Mouse (Mus musculus): ENCODE data around the gene Tbc1d22a. TPM values are rescaled to one million over a fixed set of nuclear protein-coding genes. Genes with fewer than 3 reads are reported as not detected.

The Tbc1d22a gene
- total RNA-seq, 1 experiment = 19.2 TPM

DNA sequence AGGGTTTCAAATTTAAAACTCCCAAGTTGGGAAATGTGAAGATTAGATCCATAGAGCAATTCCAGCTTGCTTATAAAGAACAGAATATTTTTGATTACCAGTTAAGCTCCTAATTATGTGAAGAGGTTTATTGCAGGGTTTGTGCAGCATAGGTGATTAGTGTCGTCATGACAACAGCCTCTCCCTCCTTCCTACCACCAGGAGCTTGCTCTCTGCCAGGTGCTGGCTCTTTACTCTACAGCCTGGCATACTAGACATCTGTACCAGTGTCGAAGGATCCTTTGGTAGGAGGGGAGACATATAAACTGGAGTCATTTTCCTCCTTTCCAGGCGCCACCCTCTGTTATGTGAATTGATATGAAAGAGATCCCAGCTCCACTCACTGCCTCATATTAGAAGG is 132.3 kb downstream of the Tbc1d22a start:
- Histone ChIP-seq H3K4me1 (ENCODE audit: control insufficient read depth in 2 of 2, insufficient read depth in 2 of 2, low read length in 2 of 2, poor library complexity in 1 of 2) (no peaks in the 10 kb centered on the region), H3K9ac (ENCODE audit: insufficient read depth, low read depth, low read length, poor library complexity, severe bottlenecking) (no peak overlapping the region), H3K36me3 (ENCODE audit: control insufficient read depth, insufficient read depth, low read length, poor library complexity, severe bottlenecking) (no peaks in the 10 kb centered on the region), H3K4me3 (ENCODE audit: insufficient read depth in 1 of 2, low read depth in 1 of 2, low read length in 2 of 2, poor library complexity in 1 of 2, severe bottlenecking in 1 of 2) (no peak overlapping the region), H3K27ac (ENCODE audit: insufficient read depth, low read depth, low read length, poor library complexity, severe bottlenecking) (no peak overlapping the region), H3K9me3 (ENCODE audit: control insufficient read depth, insufficient read depth, low read depth, low read length) (no peaks in the 10 kb centered on the region)
- no peak for DNase-seq (ENCODE audit: low read depth, low spot score)
- in situ Hi-C loops (cut with MboI; ENCODE audit: low sequenced_read_pairs in 2 of 2, unreplicated experiment in 2 of 2) = no loop called here
- TF ChIP-seq MAFK (IDR thresholded peaks at IDR 0.05; ENCODE audit: insufficient read depth, low read depth, low read length) (no peak), CHD2 (IDR thresholded peaks at IDR 0.05; ENCODE audit: low read depth, low read length) (no peak), ZC3H11A (IDR thresholded peaks at IDR 0.05; ENCODE audit: borderline replicate concordance, low read depth, low read length) (no peak), HCFC1 (IDR thresholded peaks at IDR 0.05; ENCODE audit: borderline replicate concordance, insufficient read depth, low read length) (no peak)

DNA sequence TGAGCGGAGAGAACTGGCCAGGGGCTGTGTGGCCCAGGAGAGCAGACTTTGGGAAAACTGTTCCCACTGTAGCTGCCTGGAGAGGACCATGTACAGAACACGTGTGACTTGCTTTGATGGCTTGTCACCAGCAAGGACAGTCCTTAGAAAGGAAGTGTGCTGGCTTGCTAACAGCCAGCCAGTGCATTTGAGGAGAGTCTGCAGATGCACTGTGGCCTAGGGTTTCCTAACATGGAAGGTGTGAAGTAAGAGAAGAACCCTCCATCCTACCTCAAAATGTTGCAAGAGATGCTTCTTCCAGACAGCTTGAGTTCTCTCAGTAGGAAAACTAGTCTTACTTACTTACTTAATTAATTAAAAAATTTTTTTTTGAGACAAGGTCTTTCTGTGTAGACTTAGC is 140.7 kb downstream of the Tbc1d22a start:
- TF ChIP-seq CHD2 (IDR thresholded peaks at IDR 0.05; ENCODE audit: low read depth, low read length) (no peak), MAFK (IDR thresholded peaks at IDR 0.05; ENCODE audit: insufficient read depth, low read depth, low read length) (no peak), ZC3H11A (IDR thresholded peaks at IDR 0.05; ENCODE audit: borderline replicate concordance, low read depth, low read length) (no peak), HCFC1 (IDR thresholded peaks at IDR 0.05; ENCODE audit: borderline replicate concordance, insufficient read depth, low read length) (no peak), ZNF384 (IDR thresholded peaks at IDR 0.05; ENCODE audit: low read depth, low read length) (no peak)
- Histone ChIP-seq H3K36me3 (ENCODE audit: control insufficient read depth, insufficient read depth, low read length, poor library complexity, severe bottlenecking) (no peaks in the 10 kb centered on the region), H3K9me3 (ENCODE audit: control insufficient read depth, insufficient read depth, low read depth, low read length) (no peaks in the 10 kb centered on the region), H3K27ac (ENCODE audit: insufficient read depth, low read depth, low read length, poor library complexity, severe bottlenecking) (no peak overlapping the region), H3K4me1 (ENCODE audit: control insufficient read depth in 2 of 2, insufficient read depth in 2 of 2, low read length in 2 of 2, poor library complexity in 1 of 2) (no peaks in the 10 kb centered on the region), H3K4me3 (ENCODE audit: insufficient read depth in 1 of 2, low read depth in 1 of 2, low read length in 2 of 2, poor library complexity in 1 of 2, severe bottlenecking in 1 of 2) (no peak overlapping the region), H3K9ac (ENCODE audit: insufficient read depth, low read depth, low read length, poor library complexity, severe bottlenecking) (no peak overlapping the region)
- in situ Hi-C loops (cut with MboI; ENCODE audit: low sequenced_read_pairs in 2 of 2, unreplicated experiment in 2 of 2) = no loop called here
- DNase-seq (ENCODE audit: low read depth, low spot score) = no peak

DNA sequence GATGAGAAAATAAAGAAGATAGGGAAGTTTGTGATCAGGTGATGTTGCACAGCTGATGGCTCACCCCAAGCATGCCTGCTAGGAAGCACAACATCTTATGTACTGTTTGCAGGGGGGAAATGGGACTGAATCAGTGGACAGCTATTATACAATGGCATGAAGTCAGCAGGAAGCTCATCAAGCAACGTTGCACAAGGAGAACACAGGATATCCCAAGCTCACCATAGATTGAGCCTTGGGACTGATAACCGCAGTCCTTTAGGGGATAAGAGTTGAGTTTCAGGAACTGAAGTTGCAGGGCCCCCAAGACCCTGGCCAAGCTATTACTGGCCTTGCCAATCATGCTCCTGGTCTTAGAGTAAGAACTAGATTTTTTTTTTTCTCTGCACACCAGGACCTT is 141.6 kb downstream of the Tbc1d22a start:
- no peak for TF ChIP-seq CHD2 (IDR thresholded peaks at IDR 0.05; ENCODE audit: low read depth, low read length)
- no peak for TF ChIP-seq HCFC1 (IDR thresholded peaks at IDR 0.05; ENCODE audit: borderline replicate concordance, insufficient read depth, low read length)
- TF ChIP-seq MAFK (IDR thresholded peaks at IDR 0.05; ENCODE audit: insufficient read depth, low read depth, low read length) = no peak
- no peak for TF ChIP-seq ZNF384 (IDR thresholded peaks at IDR 0.05; ENCODE audit: low read depth, low read length)
- no peak for TF ChIP-seq ZC3H11A (IDR thresholded peaks at IDR 0.05; ENCODE audit: borderline replicate concordance, low read depth, low read length)
- in situ Hi-C loops (cut with MboI; ENCODE audit: low sequenced_read_pairs in 2 of 2, unreplicated experiment in 2 of 2) = no loop called here
- H3K36me3 ChIP-seq (ENCODE audit: control insufficient read depth, insufficient read depth, low read length, poor library complexity, severe bottlenecking) = no peaks in the 10 kb centered on the region
- no peak overlapping the region for H3K4me3 ChIP-seq (ENCODE audit: insufficient read depth in 1 of 2, low read depth in 1 of 2, low read length in 2 of 2, poor library complexity in 1 of 2, severe bottlenecking in 1 of 2)
- no peak overlapping the region for H3K9ac ChIP-seq (ENCODE audit: insufficient read depth, low read depth, low read length, poor library complexity, severe bottlenecking)
- no peak for DNase-seq (ENCODE audit: low read depth, low spot score)
- no peak overlapping the region for H3K27ac ChIP-seq (ENCODE audit: insufficient read depth, low read depth, low read length, poor library complexity, severe bottlenecking)
- H3K9me3 ChIP-seq (ENCODE audit: control insufficient read depth, insufficient read depth, low read depth, low read length) = no peaks in the 10 kb centered on the region
- no peaks in the 10 kb centered on the region for H3K4me1 ChIP-seq (ENCODE audit: control insufficient read depth in 2 of 2, insufficient read depth in 2 of 2, low read length in 2 of 2, poor library complexity in 1 of 2)

DNA sequence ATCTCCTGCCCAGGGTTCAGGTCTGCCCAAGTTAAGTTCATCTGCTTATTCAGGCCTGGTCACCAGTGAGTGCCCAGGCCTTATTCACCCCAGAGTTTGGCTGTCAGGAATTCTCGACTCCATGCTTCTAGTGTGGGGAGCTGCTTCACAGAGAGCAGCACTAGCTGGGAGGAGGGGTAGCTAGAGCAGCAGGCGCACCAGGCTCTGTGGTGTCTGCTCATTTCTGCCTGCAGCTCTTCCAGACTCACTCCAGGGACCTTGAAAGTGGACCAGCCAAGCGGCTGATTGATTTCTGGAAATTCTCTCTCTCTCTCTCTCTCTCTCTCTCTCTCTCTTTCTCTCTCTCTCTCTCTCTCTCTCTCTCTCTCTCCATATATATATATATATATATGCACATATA is 146.1 kb downstream of the Tbc1d22a start:
- no peak overlapping the region for H3K27ac ChIP-seq (ENCODE audit: insufficient read depth, low read depth, low read length, poor library complexity, severe bottlenecking)
- TF ChIP-seq MAFK (IDR thresholded peaks at IDR 0.05; ENCODE audit: insufficient read depth, low read depth, low read length) = no peak
- in situ Hi-C loops (cut with MboI; ENCODE audit: low sequenced_read_pairs in 2 of 2, unreplicated experiment in 2 of 2) = no loop called here

More for the DNA sequence above, 146.1 kb downstream of the Tbc1d22a start:
- H3K9ac ChIP-seq (ENCODE audit: insufficient read depth, low read depth, low read length, poor library complexity, severe bottlenecking) = no peak overlapping the region
- peaks cover 0 to 1% of the 10 kb centered on the region in 2 experiments; a peak in 1 of 4 replicates for H3K4me1 ChIP-seq (ENCODE audit: control insufficient read depth in 2 of 2, insufficient read depth in 2 of 2, low read length in 2 of 2, poor library complexity in 1 of 2)
- H3K36me3 ChIP-seq (ENCODE audit: control insufficient read depth, insufficient read depth, low read length, poor library complexity, severe bottlenecking) = no peaks in the 10 kb centered on the region; the same call in 1 of the 2 replicates
- no peak for DNase-seq (ENCODE audit: low read depth, low spot score)
- no peak overlapping the region for H3K4me3 ChIP-seq (ENCODE audit: insufficient read depth in 1 of 2, low read depth in 1 of 2, low read length in 2 of 2, poor library complexity in 1 of 2, severe bottlenecking in 1 of 2)
- H3K9me3 ChIP-seq (ENCODE audit: control insufficient read depth, insufficient read depth, low read depth, low read length) = no peaks in the 10 kb centered on the region

Data from ES-E14 (cell line).